In the genomic region with DNA sequence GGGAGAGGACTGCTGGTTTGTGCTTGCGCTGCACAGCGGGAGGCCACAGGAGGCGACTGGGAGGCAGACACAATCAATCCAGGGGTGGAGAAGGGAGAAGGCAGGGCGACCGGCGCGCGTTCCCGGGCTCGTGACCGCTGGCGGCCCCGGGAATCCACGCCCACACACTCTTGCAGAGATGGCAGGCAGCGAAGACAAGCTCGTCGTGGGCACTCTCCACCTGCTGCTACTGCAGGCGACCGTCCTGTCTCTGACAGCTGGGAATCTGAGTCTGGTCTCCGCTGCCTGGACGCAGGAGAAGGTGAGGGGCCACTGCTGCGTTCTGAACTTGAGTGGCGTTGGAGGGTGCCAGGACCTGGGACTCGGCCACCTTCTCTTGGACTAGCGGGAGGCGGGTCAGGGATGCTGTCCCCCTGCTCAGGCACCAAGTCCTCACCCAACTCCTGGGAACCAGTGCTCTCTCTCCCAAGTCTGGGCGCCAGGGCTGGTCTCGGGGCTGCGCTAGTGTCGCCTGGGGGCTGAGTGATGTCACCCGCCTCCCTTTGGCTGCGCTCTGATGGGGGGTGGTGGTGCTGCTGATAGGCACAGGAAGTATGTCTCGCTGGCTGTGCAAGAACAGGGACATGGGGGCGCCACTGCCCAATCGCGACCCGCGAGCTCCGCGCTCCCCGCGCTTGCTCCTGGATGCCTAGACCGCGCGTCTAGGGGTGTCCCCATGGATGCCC, we compare ENCODE assay signal across 8 mouse cellular contexts. TPM values are rescaled to one million over a fixed set of nuclear protein-coding genes. Genes with fewer than 3 reads are reported as not detected.
DNase-seq lines count a peak whose midpoint lies in the region; ATAC-seq lines count a peak whose summit lies in the region.

No protein-coding gene starts in this region.

- no peaks in the 10 kb centered on the region for H3K9me3 ChIP-seq in hindbrain, embryonic 12.5 days (replicated peaks)

- DNase-seq in ES-CJ7 (ENCODE audit: low read depth, low spot score), result peak; percentile 80
- peak; percentile 3 for DNase-seq in cerebellum, adult 9-10 months
- DNase-seq in frontal cortex, postnatal 14 days (ENCODE audit: low spot score in 2 of 2), result peak; percentile 55 to 62
- peak; percentile 54 to 58 for DNase-seq in layer of hippocampus, postnatal 36 days
- peak; percentile 70 for DNase-seq in lung, postnatal 14 days
- DNase-seq in ovary, postnatal 14 days (ENCODE audit: low spot score), result peak; percentile 44
- peak; percentile 67 to 76 for DNase-seq in thymus, postnatal 36 days

- H3K4me1 ChIP-seq in hindbrain, embryonic 12.5 days, result peaks cover 5% of the 10 kb centered on the region; the same call in 1 of the 2 replicates

- peak overlapping the region; percentile 51 for H3K4me3 ChIP-seq in hindbrain, embryonic 12.5 days

- peaks cover 9% of the 10 kb centered on the region for H3K27me3 ChIP-seq in hindbrain, embryonic 12.5 days

- peak overlapping the region; percentile 95 for H3K4me2 ChIP-seq in hindbrain, embryonic 12.5 days (replicated peaks)

- ATAC-seq in hindbrain, embryonic 12.5 days (ENCODE audit: low FRiP score), result peak; percentile 96

- WGBS in hindbrain, embryonic 12.5 days, result 1% methylated on average over 45 of the region's 45 CpGs

- no peaks in the 10 kb centered on the region for H3K36me3 ChIP-seq in hindbrain, embryonic 12.5 days

- H3K9ac ChIP-seq in hindbrain, embryonic 12.5 days, result peak overlapping the region; percentile 56

- peak overlapping the region; percentile 62; the same call in 1 of the 2 replicates for H3K27ac ChIP-seq in hindbrain, embryonic 12.5 days

RNA-seq across cellular contexts. Expression of gene Qpct, which starts 0.5 kb away (rescaled TPM):
- 10.0 and 10.6 TPM in 2 replicates for polyA plus RNA-seq in hindbrain, embryonic 12.5 days (2016; fragmentation: Nextera tagmentation; extraction: Ambion mirVana)
- total RNA-seq in layer of hippocampus, postnatal 36 days (2021), result 10 to 100 TPM; 11.8 to 14.0 TPM

RNA-seq across cellular contexts. Expression of gene Prkd3, which starts 31.6 kb away (rescaled TPM):
- 46.1 and 46.5 TPM in 2 replicates for polyA plus RNA-seq in hindbrain, embryonic 12.5 days (2016; fragmentation: Nextera tagmentation; extraction: Ambion mirVana)
- total RNA-seq in layer of hippocampus, postnatal 36 days (2021), result 10 to 100 TPM; 13.2 to 13.5 TPM

Comparison
In these comparisons a context has a peak if more than half of its experiments do, and no peak if none do; other contexts are left out.
1. Peak in every context shown above with its lines: DNase-seq, ATAC-seq, H3K4me3 ChIP-seq and H3K27ac ChIP-seq.
2. DNase-seq: peak in every context shown above with its lines; median percentile 80 in ES-CJ7; 72 in thymus, postnatal 36 days; 70 in lung, postnatal 14 days; 58 in frontal cortex, postnatal 14 days; 56 in layer of hippocampus, postnatal 36 days; 44 in ovary, postnatal 14 days; 3 in cerebellum, adult 9-10 months.